Mouse (Mus musculus) midbrain, embryonic 15.5 days (tissue): Measurements from ENCODE around the gene Itgb2. TPM values are rescaled to one million over a fixed set of nuclear protein-coding genes. Genes with fewer than 3 reads are reported as not detected.

Source experiments
- ATAC-seq: fragments of 200-750 bp; cut with Nextera tagmentation; replicated peaks from 2 replicates; pipeline ENCODE4 v1.8.0; 2017; ENCODE audit warnings: moderate TSS enrichment
- H3K27ac ChIP-seq: fragments of 300-500 bp; sonication (generic); 2 replicates; pipeline ENCODE4 v1.5.1; 2015; ENCODE audit warnings: mild to moderate bottlenecking, inconsistent platforms
- H3K27me3 ChIP-seq: fragments of 300-500 bp; sonication (generic); replicated peaks from 2 replicates; pipeline ENCODE4 v1.6.1; 2015; ENCODE audit warnings: inconsistent platforms
- H3K36me3 ChIP-seq: fragments of 300-500 bp; sonication (generic); replicated peaks from 2 replicates; pipeline ENCODE4 v1.6.1; 2015; ENCODE audit warnings: inconsistent platforms
- H3K4me1 ChIP-seq: fragments of 300-500 bp; sonication (generic); 2 replicates; pipeline ENCODE4 v1.6.1; 2015; ENCODE audit warnings: inconsistent platforms
- H3K4me2 ChIP-seq: fragments of 300-500 bp; sonication (generic); 2 replicates; pipeline ENCODE4 v1.6.1; 2015; ENCODE audit warnings: inconsistent platforms, mild to moderate bottlenecking, moderate library complexity
- H3K4me3 ChIP-seq: fragments of 300-500 bp; sonication (generic); 2 replicates; pipeline ENCODE4 v1.5.1; 2015; ENCODE audit warnings: mild to moderate bottlenecking, inconsistent platforms
- H3K9ac ChIP-seq: fragments of 300-500 bp; sonication (generic); 2 replicates; pipeline ENCODE4 v1.6.1; 2015; ENCODE audit warnings: mild to moderate bottlenecking, inconsistent platforms
- H3K9me3 ChIP-seq: fragments of 300-500 bp; sonication (generic); 2 replicates; pipeline ENCODE4 v1.6.1; 2016; ENCODE audit warnings: inconsistent platforms
- WGBS: fragments of 180-500 bp; shearing (Covaris S2); methylation state at CpG from one replicate; pipeline ENCODE4 v1.1.7; 2015; ENCODE audit warnings: mixed read lengths; 5-methylcytosine and 5-hydroxymethylcytosine counted together
- polyA plus RNA-seq: library from polyadenylated mRNA; unstranded; fragments of >200 nt; fragmentation: Nextera tagmentation; extraction: Ambion mirVana; gene quantifications from 2 replicates; pipeline ENCODE4 v1.2.1, GENCODE M21; 2015

Gene Itgb2
- polyA plus RNA-seq, 1 experiment from 2014 or later: 0.81 TPM

- Histone ChIP-seq H3K9me3 (no peaks in the 10 kb centered on the region), H3K27me3 (no peaks in the 10 kb centered on the region), H3K9ac (0 out of 2 replicates have a peak overlapping the region, but pooled peaks have one; percentile 22), H3K4me3 (peak overlapping the region; percentile 53), H3K27ac (peak overlapping the region; percentile 88), H3K4me2 (peak overlapping the region; percentile 76), H3K4me1 (peaks cover 24% of the 10 kb centered on the region), H3K36me3 (no peaks in the 10 kb centered on the region)
- ATAC-seq: peak; percentile 19; the same call in 1 of the 2 replicates
- WGBS: 20% methylated on average over 1 of the region's 1 CpGs
These were observed 75.3 kb downstream of the Itgb2 start for GRCm38 (mm10) chr10:77605368-77605767.

GRCm38 (mm10) chr10:77605908-77606826 is 76.1 kb downstream of the Itgb2 start, which contains the start of the genes Sumo3 and Gm49325:
Sumo3 (plus strand) TSS chr10:77606097.
Gm49325 (plus strand) TSS chr10:77606197.
- ATAC-seq: peak; percentile 86
- H3K36me3 ChIP-seq: peaks cover 5% of the 10 kb centered on the region; the same call in 1 of the 2 replicates
- WGBS: 1% methylated on average over 112 of the region's 119 CpGs
- H3K9me3 ChIP-seq: no peaks in the 10 kb centered on the region
- peak within 1 kb of the TSS; percentile 62 for H3K9ac ChIP-seq
- H3K4me3 ChIP-seq: peak within 1 kb of the TSS; percentile 53
- H3K27me3 ChIP-seq: no peaks in the 10 kb centered on the region
- peaks cover 24% of the 10 kb centered on the region for H3K4me1 ChIP-seq
- peak within 1 kb of the TSS; percentile 76 for H3K4me2 ChIP-seq
- H3K27ac ChIP-seq: peak within 1 kb of the TSS; percentile 88

- peak overlapping the region; percentile 53 for H3K4me3 ChIP-seq
- ATAC-seq: peak; percentile 34
- peak overlapping the region; percentile 62 for H3K9ac ChIP-seq
- peaks cover 24% of the 10 kb centered on the region for H3K4me1 ChIP-seq
- H3K27me3 ChIP-seq: no peaks in the 10 kb centered on the region
- H3K9me3 ChIP-seq: no peaks in the 10 kb centered on the region
- H3K4me2 ChIP-seq: peak overlapping the region; percentile 76
- H3K27ac ChIP-seq: peak overlapping the region; percentile 88
- WGBS: 42% methylated on average over 7 of the region's 7 CpGs
- peaks cover 5% of the 10 kb centered on the region; the same call in 1 of the 2 replicates for H3K36me3 ChIP-seq
These were observed 76.8 kb downstream of the Itgb2 start for GRCm38 (mm10) chr10:77606855-77607254.

- peak overlapping the region; percentile 62; the same call in 1 of the 2 replicates for H3K9ac ChIP-seq
- 70% methylated on average over 5 of the region's 5 CpGs for WGBS
These were observed 77.4 kb downstream of the Itgb2 start for GRCm38 (mm10) chr10:77607441-77607840.

GRCm38 (mm10) chr10:77608589-77608988 is 78.5 kb downstream of the Itgb2 start:
- Histone ChIP-seq H3K9ac (no peak overlapping the region), H3K27ac (no peak overlapping the region), H3K4me1 (peaks cover 24% of the 10 kb centered on the region), H3K36me3 (peaks cover 5% of the 10 kb centered on the region; the same call in 1 of the 2 replicates), H3K9me3 (no peaks in the 10 kb centered on the region), H3K4me2 (no peak overlapping the region), H3K4me3 (no peak overlapping the region), H3K27me3 (no peaks in the 10 kb centered on the region)
- 79% methylated on average over 8 of the region's 8 CpGs for WGBS
- no peak for ATAC-seq

More at GRCm38 (mm10) chr10:77607441-77607840, 77.4 kb downstream of the Itgb2 start:
- peak overlapping the region; percentile 76 for H3K4me2 ChIP-seq
- H3K4me3 ChIP-seq: peak overlapping the region; percentile 53
- peaks cover 5% of the 10 kb centered on the region; the same call in 1 of the 2 replicates for H3K36me3 ChIP-seq
- no peaks in the 10 kb centered on the region for H3K27me3 ChIP-seq
- no peaks in the 10 kb centered on the region for H3K9me3 ChIP-seq
- no peak for ATAC-seq
- H3K27ac ChIP-seq: no peak overlapping the region
- peaks cover 24% of the 10 kb centered on the region for H3K4me1 ChIP-seq

- no peak overlapping the region for H3K27ac ChIP-seq
- H3K9me3 ChIP-seq: no peaks in the 10 kb centered on the region
- no peak overlapping the region for H3K4me2 ChIP-seq
- peaks cover 16% of the 10 kb centered on the region; the same call in 1 of the 2 replicates for H3K36me3 ChIP-seq
- H3K4me3 ChIP-seq: no peak overlapping the region
- H3K27me3 ChIP-seq: no peaks in the 10 kb centered on the region
- H3K4me1 ChIP-seq: peaks cover 24% of the 10 kb centered on the region
- 92% methylated on average over 8 of the region's 8 CpGs for WGBS
- no peak for ATAC-seq
- no peak overlapping the region for H3K9ac ChIP-seq
These were observed 80.3 kb downstream of the Itgb2 start for GRCm38 (mm10) chr10:77610221-77610961.

- H3K27me3 ChIP-seq: no peaks in the 10 kb centered on the region
- no peak overlapping the region for H3K27ac ChIP-seq
- WGBS: 95% methylated on average over 3 of the region's 3 CpGs
- H3K36me3 ChIP-seq: peaks cover 42% of the 10 kb centered on the region
- H3K9me3 ChIP-seq: no peaks in the 10 kb centered on the region
- no peak for ATAC-seq
- no peak overlapping the region for H3K4me2 ChIP-seq
- H3K9ac ChIP-seq: no peak overlapping the region
- 0 out of 2 replicates have a peak, but pooled peaks cover 8% of the 10 kb centered on the region for H3K4me1 ChIP-seq
- H3K4me3 ChIP-seq: no peak overlapping the region
These were observed 83.4 kb downstream of the Itgb2 start for GRCm38 (mm10) chr10:77613409-77613808.

Other genes starting within 250 kb of the Itgb2 start
- gene Adarb1, start 112.0 kb upstream of the Itgb2 start, polyA plus RNA-seq: 18.1 and 18.2 TPM in 2 replicates
- 48.0 and 52.8 TPM in 2 replicates for gene Fam207a, start 14.5 kb upstream of the Itgb2 start, polyA plus RNA-seq
- gene Pttg1ip, start 51.5 kb downstream of the Itgb2 start, polyA plus RNA-seq: 68.6 and 72.0 TPM in 2 replicates
- 308 and 325 TPM in 2 replicates for gene Sumo3, start 75.8 kb downstream of the Itgb2 start, polyA plus RNA-seq
- gene Gm49325, start 75.9 kb downstream of the Itgb2 start, polyA plus RNA-seq: 2.5 TPM in 1 of 2 replicates, not detected in the other
- 91.1 and 97.2 TPM in 2 replicates for gene Ube2g2, start 92.0 kb downstream of the Itgb2 start, polyA plus RNA-seq
- 1.5 and 1.7 TPM in 2 replicates for gene Tspear, start 156.3 kb downstream of the Itgb2 start, polyA plus RNA-seq
- not detected in 2 replicates for gene Gm19402, start 160.5 kb downstream of the Itgb2 start, polyA plus RNA-seq
- gene Gm9508, start 167.0 kb downstream of the Itgb2 start, polyA plus RNA-seq: not detected in 2 replicates
- gene Gm10272, start 176.4 kb downstream of the Itgb2 start, polyA plus RNA-seq: not detected in 2 replicates
- not detected in 2 replicates for gene Gm10024, start 181.2 kb downstream of the Itgb2 start, polyA plus RNA-seq
- gene Gm10142, start 185.6 kb downstream of the Itgb2 start, polyA plus RNA-seq: not detected in 2 replicates
- not detected in 2 replicates for gene Krtap12-1, start 190.3 kb downstream of the Itgb2 start, polyA plus RNA-seq
- gene Gm10100, start 196.2 kb downstream of the Itgb2 start, polyA plus RNA-seq: not detected in 2 replicates
- not detected in 2 replicates for gene Gm18596, start 212.4 kb downstream of the Itgb2 start, polyA plus RNA-seq
- not detected in 2 replicates for gene Gm9736, start 221.1 kb downstream of the Itgb2 start, polyA plus RNA-seq
- gene Gm3233, start 229.4 kb downstream of the Itgb2 start, polyA plus RNA-seq: not detected in 2 replicates
- not detected in 2 replicates for gene Gm3238, start 241.1 kb downstream of the Itgb2 start, polyA plus RNA-seq
- not detected in 2 replicates for gene Gm7138, start 246.7 kb downstream of the Itgb2 start, polyA plus RNA-seq